ENCODE assay signal across 7 mouse cellular contexts in the genomic region with DNA sequence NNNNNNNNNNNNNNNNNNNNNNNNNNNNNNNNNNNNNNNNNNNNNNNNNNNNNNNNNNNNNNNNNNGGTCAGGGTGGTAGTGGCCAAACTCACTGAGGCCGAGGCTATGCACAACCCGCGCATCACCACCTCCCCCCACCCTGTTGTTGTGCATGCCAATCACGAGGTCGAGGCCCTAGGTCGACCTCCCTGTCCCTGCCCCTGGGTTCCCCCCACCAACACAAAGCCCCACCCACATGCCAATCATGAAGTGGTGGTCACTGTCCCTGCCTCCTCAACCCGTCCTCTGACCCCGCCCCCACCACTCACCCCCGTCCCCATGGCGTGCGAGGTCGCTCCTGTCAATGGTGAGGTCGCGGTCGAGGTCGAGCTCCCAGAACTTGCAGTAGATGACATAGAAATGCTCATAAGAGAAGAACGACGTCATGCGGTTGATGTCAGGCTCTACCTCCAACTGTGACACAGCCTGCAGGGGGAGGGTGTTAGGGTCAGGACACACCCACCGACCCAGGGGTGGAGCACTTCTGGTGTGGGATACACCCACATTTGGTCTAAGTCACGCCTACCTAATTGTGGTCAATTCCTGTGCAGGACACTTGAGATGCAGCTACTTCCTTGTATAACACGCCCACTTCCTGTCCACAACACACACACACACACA. TPM values are rescaled to one million over a fixed set of nuclear protein-coding genes. Genes with fewer than 3 reads are reported as not detected.
DNase-seq lines count a peak whose midpoint lies in the region; ATAC-seq and TF ChIP-seq lines count a peak whose summit lies in the region.

No protein-coding gene starts in this region.

- no peak overlapping the region for H3K9ac ChIP-seq in lung, embryonic 16.5 days (ENCODE audit: low read length)
- no peak overlapping the region for H3K9ac ChIP-seq in embryonic facial prominence, embryonic 14.5 days (ENCODE audit: low read depth, low read length)
- H3K9ac ChIP-seq in liver, postnatal 0 days (replicated peaks), result no peak overlapping the region

- TF ChIP-seq CTCF in lung, adult 2 months (IDR thresholded peaks at IDR 0.05; ENCODE audit: insufficient read depth, low read length), result no peak
- no peak for TF ChIP-seq CTCF in liver, postnatal 0 days (IDR thresholded peaks at IDR 0.05; ENCODE audit: low read depth)

- H3K9me3 ChIP-seq in lung, embryonic 16.5 days (ENCODE audit: control insufficient read depth, low read length), result peaks cover 34% of the 10 kb centered on the region
- peaks cover 35% of the 10 kb centered on the region for H3K9me3 ChIP-seq in embryonic facial prominence, embryonic 14.5 days (ENCODE audit: control insufficient read depth, low read length)
- peaks cover 29% of the 10 kb centered on the region for H3K9me3 ChIP-seq in liver, postnatal 0 days (ENCODE audit: low read length)

- H3K27ac ChIP-seq in lung, embryonic 16.5 days (ENCODE audit: low read length), result no peak overlapping the region
- H3K27ac ChIP-seq in embryonic facial prominence, embryonic 14.5 days (replicated peaks; ENCODE audit: low read depth, low read length), result no peak overlapping the region
- no peak overlapping the region for H3K27ac ChIP-seq in liver, postnatal 0 days (ENCODE audit: low read depth)

- no peak for TF ChIP-seq POLR2A in lung, adult 2 months (IDR thresholded peaks at IDR 0.05; ENCODE audit: borderline replicate concordance, extremely low read depth, low read depth, low read length)

- ATAC-seq in lung, embryonic 16.5 days (ENCODE audit: low read depth), result peak; percentile 23
- ATAC-seq in embryonic facial prominence, embryonic 14.5 days (ENCODE audit: low read depth), result peak; percentile 9; the same call in 1 of the 2 replicates
- ATAC-seq in liver, postnatal 0 days, result peak; percentile 11

- no peak overlapping the region for H3K4me3 ChIP-seq in lung, embryonic 16.5 days (ENCODE audit: low read length)
- no peak overlapping the region for H3K4me3 ChIP-seq in lung, adult 2 months (replicated peaks; ENCODE audit: extremely low read depth, low read depth, low read length)
- no peak overlapping the region for H3K4me3 ChIP-seq in embryonic facial prominence, embryonic 14.5 days (ENCODE audit: low read depth, low read length)
- H3K4me3 ChIP-seq in liver, postnatal 0 days (ENCODE audit: low read depth, low read length), result no peak overlapping the region

- no peak for TF ChIP-seq EP300 in liver, postnatal 0 days (IDR thresholded peaks at IDR 0.05; ENCODE audit: low read depth)

- no peaks in the 10 kb centered on the region for H3K4me1 ChIP-seq in lung, embryonic 16.5 days (replicated peaks; ENCODE audit: control insufficient read depth, insufficient read depth, low read length)
- no peaks in the 10 kb centered on the region for H3K4me1 ChIP-seq in lung, adult 2 months (ENCODE audit: control insufficient read depth, insufficient read depth, low read length)
- no peaks in the 10 kb centered on the region for H3K4me1 ChIP-seq in embryonic facial prominence, embryonic 14.5 days (ENCODE audit: control insufficient read depth, insufficient read depth, low read length)
- no peaks in the 10 kb centered on the region for H3K4me1 ChIP-seq in liver, postnatal 0 days (ENCODE audit: insufficient read depth)

- peaks cover 36% of the 10 kb centered on the region for H3K36me3 ChIP-seq in lung, embryonic 16.5 days (ENCODE audit: control insufficient read depth, insufficient read depth, low read length)
- H3K36me3 ChIP-seq in embryonic facial prominence, embryonic 14.5 days (ENCODE audit: control insufficient read depth, insufficient read depth, low read length), result peaks cover 36% of the 10 kb centered on the region
- H3K36me3 ChIP-seq in liver, postnatal 0 days (replicated peaks; ENCODE audit: insufficient read depth, low read length), result peaks cover 30% of the 10 kb centered on the region

- no peak overlapping the region for H3K4me2 ChIP-seq in lung, embryonic 16.5 days (ENCODE audit: low read depth, low read length)
- no peak overlapping the region for H3K4me2 ChIP-seq in embryonic facial prominence, embryonic 14.5 days (ENCODE audit: low read depth, low read length)
- no peak overlapping the region for H3K4me2 ChIP-seq in liver, postnatal 0 days (ENCODE audit: low read depth, low read length)

- WGBS in lung, embryonic 16.5 days, result 96% methylated on average over 21 of the region's 22 CpGs
- 97% methylated on average over 21 of the region's 22 CpGs for WGBS in lung, adult 2 months
- 94% methylated on average over 18 of the region's 22 CpGs for WGBS in embryonic facial prominence, embryonic 14.5 days
- 94% methylated on average over 20 of the region's 22 CpGs for WGBS in liver, postnatal 0 days (ENCODE audit: insufficient replicate concordance)

- no peaks in the 10 kb centered on the region for H3K27me3 ChIP-seq in lung, embryonic 16.5 days (ENCODE audit: control insufficient read depth, insufficient read depth, low read depth, low read length)
- H3K27me3 ChIP-seq in embryonic facial prominence, embryonic 14.5 days (replicated peaks; ENCODE audit: control insufficient read depth, insufficient read depth, low read length), result no peaks in the 10 kb centered on the region
- H3K27me3 ChIP-seq in liver, postnatal 0 days (ENCODE audit: insufficient read depth, low read length), result no peaks in the 10 kb centered on the region

- DNase-seq in lung, adult 2 months, result no peak
- peak; percentile 35 to 51 for DNase-seq in adrenal gland, adult (ENCODE audit: inconsistent age in 2 of 2, low spot score in 1 of 2)
- DNase-seq in embryonic facial prominence, embryonic 14.5 days (ENCODE audit: low spot score), result peak; percentile 0
- DNase-seq in kidney, adult 9 months, result peak; percentile 11
- peak; percentile 27 for DNase-seq in liver, postnatal 0 days
- DNase-seq in right cerebral cortex, postnatal 25 days, result peak; percentile 4

RNA-seq across cellular contexts. Expression of a gene that starts 37.9 kb away (rescaled TPM):
- 107 and 113 TPM in 2 replicates for polyA plus RNA-seq in lung, embryonic 16.5 days (2015; fragmentation: Nextera tagmentation; extraction: Ambion mirVana)
- 241 and 301 TPM in 2 replicates for polyA plus RNA-seq in lung, adult 2 months (2012; rRNA removed)
- polyA plus RNA-seq in embryonic facial prominence, embryonic 14.5 days (2014; fragmentation: Nextera tagmentation; extraction: Ambion mirVana), result 110 and 141 TPM in 2 replicates
- polyA plus RNA-seq in liver, postnatal 0 days (2015; fragmentation: Nextera tagmentation; extraction: Ambion mirVana), result 38.7 and 40.7 TPM in 2 replicates

RNA-seq across cellular contexts. Expression of a gene that starts 54.8 kb away (rescaled TPM):
- polyA plus RNA-seq in lung, embryonic 16.5 days (2015; fragmentation: Nextera tagmentation; extraction: Ambion mirVana), result not detected in 2 replicates
- polyA plus RNA-seq in lung, adult 2 months (2012; rRNA removed), result not detected in 2 replicates
- not detected in 2 replicates for polyA plus RNA-seq in embryonic facial prominence, embryonic 14.5 days (2014; fragmentation: Nextera tagmentation; extraction: Ambion mirVana)
- not detected in 2 replicates for polyA plus RNA-seq in liver, postnatal 0 days (2015; fragmentation: Nextera tagmentation; extraction: Ambion mirVana)
